Mouse (Mus musculus): ENCODE results near the gene Fam120c. TPM values are rescaled to one million over a fixed set of nuclear protein-coding genes. Genes with fewer than 3 reads are reported as not detected.
A peak's percentile ranks its signal among the peaks of the same experiment; 100 is the strongest.

Fam120c gene
- polyA plus RNA-seq, 2 experiments, result 4.0 to 4.8 TPM

GRCm38 (mm10) chrX:151508536-151508935 is 164.6 kb downstream of the Fam120c start:
- H3K9ac ChIP-seq (ENCODE audit: low read depth, low read length, severe bottlenecking), result no peak overlapping the region
- H3K4me1 ChIP-seq (ENCODE audit: control insufficient read depth, insufficient read depth, low read length), result no peaks in the 10 kb centered on the region
- DNase-seq (ENCODE audit: low spot score) (no peak), ATAC-seq (ENCODE audit: low FRiP score, low read depth) (no peak)
- H3K27ac ChIP-seq (replicated peaks; ENCODE audit: low read depth, low read length), result no peak overlapping the region
- no peak overlapping the region for H3K4me3 ChIP-seq (replicated peaks; ENCODE audit: low read length)
- H3K27me3 ChIP-seq (ENCODE audit: control insufficient read depth, insufficient read depth, low read length), result no peaks in the 10 kb centered on the region
- TF ChIP-seq POLR2A (IDR thresholded peaks at IDR 0.05; ENCODE audit: borderline replicate concordance, extremely low read depth, insufficient read depth, insufficient read length), result no peak
- no peaks in the 10 kb centered on the region for H3K9me3 ChIP-seq (ENCODE audit: control insufficient read depth, low read length)
- H3K4me2 ChIP-seq (replicated peaks; ENCODE audit: low read depth, low read length, severe bottlenecking), result no peak overlapping the region
- H3K36me3 ChIP-seq (ENCODE audit: control insufficient read depth, insufficient read depth, low read length), result no peaks in the 10 kb centered on the region

- no peak for ATAC-seq (ENCODE audit: low FRiP score, low read depth)
- WGBS, result 94% methylated on average over 1 of the region's 1 CpGs
- no peak for DNase-seq (ENCODE audit: low spot score)
- Histone ChIP-seq H3K27me3 (ENCODE audit: control insufficient read depth, insufficient read depth, low read length) (no peaks in the 10 kb centered on the region), H3K36me3 (ENCODE audit: control insufficient read depth, insufficient read depth, low read length) (no peaks in the 10 kb centered on the region), H3K4me1 (ENCODE audit: control insufficient read depth, insufficient read depth, low read length) (no peaks in the 10 kb centered on the region), H3K27ac (replicated peaks; ENCODE audit: low read depth, low read length) (no peak overlapping the region), H3K4me2 (replicated peaks; ENCODE audit: low read depth, low read length, severe bottlenecking) (no peak overlapping the region), H3K4me3 (replicated peaks; ENCODE audit: low read length) (no peak overlapping the region), H3K9ac (ENCODE audit: low read depth, low read length, severe bottlenecking) (no peak overlapping the region), H3K9me3 (ENCODE audit: control insufficient read depth, low read length) (no peaks in the 10 kb centered on the region)
- TF ChIP-seq POLR2A (IDR thresholded peaks at IDR 0.05; ENCODE audit: borderline replicate concordance, extremely low read depth, insufficient read depth, insufficient read length), result no peak
These were observed 165.9 kb downstream of the Fam120c start for GRCm38 (mm10) chrX:151509906-151510305.

- 60% methylated on average over 3 of the region's 3 CpGs for WGBS
- ATAC-seq (ENCODE audit: low FRiP score, low read depth) (no peak), DNase-seq (ENCODE audit: low spot score) (no peak)
- Histone ChIP-seq H3K4me3 (replicated peaks; ENCODE audit: low read length) (no peak overlapping the region), H3K9me3 (ENCODE audit: control insufficient read depth, low read length) (no peaks in the 10 kb centered on the region), H3K27me3 (ENCODE audit: control insufficient read depth, insufficient read depth, low read length) (no peaks in the 10 kb centered on the region), H3K4me2 (replicated peaks; ENCODE audit: low read depth, low read length, severe bottlenecking) (no peak overlapping the region), H3K9ac (ENCODE audit: low read depth, low read length, severe bottlenecking) (no peak overlapping the region), H3K4me1 (ENCODE audit: control insufficient read depth, insufficient read depth, low read length) (no peaks in the 10 kb centered on the region), H3K36me3 (ENCODE audit: control insufficient read depth, insufficient read depth, low read length) (no peaks in the 10 kb centered on the region), H3K27ac (replicated peaks; ENCODE audit: low read depth, low read length) (no peak overlapping the region)
- no peak for TF ChIP-seq POLR2A (IDR thresholded peaks at IDR 0.05; ENCODE audit: borderline replicate concordance, extremely low read depth, insufficient read depth, insufficient read length)
These were observed 169.1 kb downstream of the Fam120c start for GRCm38 (mm10) chrX:151513066-151513465.

- H3K4me3 ChIP-seq (replicated peaks; ENCODE audit: low read length), result no peak overlapping the region
- no peak for ATAC-seq (ENCODE audit: low FRiP score, low read depth)
- no peak overlapping the region for H3K27ac ChIP-seq (replicated peaks; ENCODE audit: low read depth, low read length)
- H3K9ac ChIP-seq (ENCODE audit: low read depth, low read length, severe bottlenecking), result no peak overlapping the region
- DNase-seq (ENCODE audit: low spot score), result no peak
- H3K27me3 ChIP-seq (ENCODE audit: control insufficient read depth, insufficient read depth, low read length), result no peaks in the 10 kb centered on the region
- no peak overlapping the region for H3K4me2 ChIP-seq (replicated peaks; ENCODE audit: low read depth, low read length, severe bottlenecking)
- H3K4me1 ChIP-seq (ENCODE audit: control insufficient read depth, insufficient read depth, low read length), result no peaks in the 10 kb centered on the region
- no peaks in the 10 kb centered on the region for H3K36me3 ChIP-seq (ENCODE audit: control insufficient read depth, insufficient read depth, low read length)
- H3K9me3 ChIP-seq (ENCODE audit: control insufficient read depth, low read length), result no peaks in the 10 kb centered on the region
- WGBS, result 86% methylated on average over 2 of the region's 2 CpGs
- TF ChIP-seq POLR2A (IDR thresholded peaks at IDR 0.05; ENCODE audit: borderline replicate concordance, extremely low read depth, insufficient read depth, insufficient read length), result no peak
These were observed 169.7 kb downstream of the Fam120c start for GRCm38 (mm10) chrX:151513694-151514093.

GRCm38 (mm10) chrX:151518181-151518580 is 174.2 kb downstream of the Fam120c start:
- no peaks in the 10 kb centered on the region for H3K9me3 ChIP-seq (ENCODE audit: control insufficient read depth, low read length)
- H3K4me2 ChIP-seq (replicated peaks; ENCODE audit: low read depth, low read length, severe bottlenecking), result no peak overlapping the region
- H3K4me1 ChIP-seq (ENCODE audit: control insufficient read depth, insufficient read depth, low read length), result no peaks in the 10 kb centered on the region
- H3K27me3 ChIP-seq (ENCODE audit: control insufficient read depth, insufficient read depth, low read length), result no peaks in the 10 kb centered on the region
- no peak overlapping the region for H3K27ac ChIP-seq (replicated peaks; ENCODE audit: low read depth, low read length)
- no peak for TF ChIP-seq POLR2A (IDR thresholded peaks at IDR 0.05; ENCODE audit: borderline replicate concordance, extremely low read depth, insufficient read depth, insufficient read length)
- H3K4me3 ChIP-seq (replicated peaks; ENCODE audit: low read length), result no peak overlapping the region
- H3K36me3 ChIP-seq (ENCODE audit: control insufficient read depth, insufficient read depth, low read length), result no peaks in the 10 kb centered on the region
- H3K9ac ChIP-seq (ENCODE audit: low read depth, low read length, severe bottlenecking), result no peak overlapping the region
- ATAC-seq (ENCODE audit: low FRiP score, low read depth) (no peak), DNase-seq (ENCODE audit: low spot score) (no peak)
- WGBS, result 73% methylated on average over 1 of the region's 1 CpGs

- Histone ChIP-seq H3K9me3 (ENCODE audit: control insufficient read depth, low read length) (no peaks in the 10 kb centered on the region), H3K36me3 (ENCODE audit: control insufficient read depth, insufficient read depth, low read length) (no peaks in the 10 kb centered on the region), H3K9ac (ENCODE audit: low read depth, low read length, severe bottlenecking) (peak overlapping the region; percentile 64), H3K27ac (replicated peaks; ENCODE audit: low read depth, low read length) (peak overlapping the region; percentile 97), H3K27me3 (ENCODE audit: control insufficient read depth, insufficient read depth, low read length) (no peaks in the 10 kb centered on the region), H3K4me1 (ENCODE audit: control insufficient read depth, insufficient read depth, low read length) (no peaks in the 10 kb centered on the region), H3K4me3 (replicated peaks; ENCODE audit: low read length) (peak overlapping the region; percentile 53), H3K4me2 (replicated peaks; ENCODE audit: low read depth, low read length, severe bottlenecking) (peak overlapping the region; percentile 36)
- DNase-seq (ENCODE audit: low spot score) (no peak), ATAC-seq (ENCODE audit: low FRiP score, low read depth) (no peak; the same call in 1 of the 2 replicates)
- WGBS, result 18% methylated on average over 12 of the region's 17 CpGs
- no peak for TF ChIP-seq POLR2A (IDR thresholded peaks at IDR 0.05; ENCODE audit: borderline replicate concordance, extremely low read depth, insufficient read depth, insufficient read length)
These were observed 176.1 kb downstream of the Fam120c start for GRCm38 (mm10) chrX:151520127-151520457.
